Mouse (Mus musculus): ENCODE measurements around the gene Serpinb5. TPM values are rescaled to one million over a fixed set of nuclear protein-coding genes. Genes with fewer than 3 reads are reported as not detected.

Gene Serpinb5
- not detected in 2 replicates for polyA plus RNA-seq (2012; ENCODE audit: insufficient read depth, insufficient read length, missing spikeins)

DNA sequence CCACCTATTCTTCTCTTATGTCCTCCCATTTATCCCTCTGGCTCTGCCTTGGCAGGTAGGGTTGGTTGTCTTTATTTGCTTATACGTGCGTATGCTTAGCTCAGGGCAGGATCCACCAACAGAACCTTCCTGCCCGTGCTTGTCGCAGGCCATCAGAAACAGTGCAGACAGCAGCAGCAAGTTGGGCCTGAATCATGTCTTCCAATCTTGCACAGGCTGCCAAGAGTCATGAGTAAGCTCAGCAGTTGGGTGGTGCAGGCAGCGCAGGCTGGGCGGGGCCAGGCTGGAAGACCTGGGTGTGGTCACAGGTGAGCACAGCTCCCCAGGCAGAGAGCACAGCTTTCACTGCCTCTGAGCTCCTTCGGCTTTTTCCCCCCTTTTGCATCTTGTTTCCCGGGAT, at the start of gene Serpinb5:
TSS of gene Serpinb5 (plus strand) at position 327 of the 400 bp plus-strand sequence.
- no peak within 1 kb of the TSS for H3K4me3 ChIP-seq (ENCODE audit: insufficient read depth, low read depth, low read length)
- no peaks in the 10 kb centered on the region for H3K4me1 ChIP-seq (ENCODE audit: control insufficient read depth, insufficient read depth, insufficient read length, low read length)
- no peak within 1 kb of the TSS for H3K27ac ChIP-seq (replicated peaks; ENCODE audit: low read depth, low read length)

- no peaks in the 10 kb centered on the region for H3K4me1 ChIP-seq (ENCODE audit: control insufficient read depth, insufficient read depth, insufficient read length, low read length)
- no peak overlapping the region for H3K4me3 ChIP-seq (ENCODE audit: insufficient read depth, low read depth, low read length)
- no peak overlapping the region for H3K27ac ChIP-seq (replicated peaks; ENCODE audit: low read depth, low read length)
Observed at GRCm38 (mm10) chr1:106814864-106815263, 46.1 kb upstream of the Serpinb5 start.

GRCm38 (mm10) chr1:106815265-106815664, 45.7 kb upstream of the Serpinb5 start:
- no peaks in the 10 kb centered on the region for H3K4me1 ChIP-seq (ENCODE audit: control insufficient read depth, insufficient read depth, insufficient read length, low read length)
- H3K27ac ChIP-seq (replicated peaks; ENCODE audit: low read depth, low read length) = no peak overlapping the region
- no peak overlapping the region for H3K4me3 ChIP-seq (ENCODE audit: insufficient read depth, low read depth, low read length)

- Histone ChIP-seq H3K4me1 (ENCODE audit: control insufficient read depth, insufficient read depth, insufficient read length, low read length) (no peaks in the 10 kb centered on the region), H3K4me3 (ENCODE audit: insufficient read depth, low read depth, low read length) (no peak overlapping the region), H3K27ac (replicated peaks; ENCODE audit: low read depth, low read length) (no peak overlapping the region)
Observed at GRCm38 (mm10) chr1:106816766-106817165, 44.2 kb upstream of the Serpinb5 start.

DNA sequence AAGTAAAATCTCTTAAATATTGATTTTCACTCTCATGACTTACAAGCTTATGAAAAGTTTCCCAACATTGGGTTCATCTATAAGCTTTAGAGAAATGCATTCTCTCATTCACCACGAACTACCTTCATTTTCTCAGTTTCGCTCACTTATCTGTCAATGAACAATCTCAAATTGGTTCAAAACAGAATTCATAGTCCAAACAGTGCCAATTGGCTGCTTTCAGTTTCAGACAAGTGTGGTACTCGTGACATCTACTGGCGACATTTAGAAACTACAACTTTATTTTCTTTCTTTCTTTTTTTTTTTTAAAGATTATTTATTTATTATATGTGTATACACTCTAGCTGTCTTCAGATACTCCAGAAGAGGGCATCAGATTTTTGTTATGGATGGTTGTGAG, 42.6 kb upstream of the Serpinb5 start:
- Histone ChIP-seq H3K4me1 (ENCODE audit: control insufficient read depth, insufficient read depth, insufficient read length, low read length) (no peaks in the 10 kb centered on the region), H3K27ac (replicated peaks; ENCODE audit: low read depth, low read length) (no peak overlapping the region), H3K4me3 (ENCODE audit: insufficient read depth, low read depth, low read length) (no peak overlapping the region)

DNA sequence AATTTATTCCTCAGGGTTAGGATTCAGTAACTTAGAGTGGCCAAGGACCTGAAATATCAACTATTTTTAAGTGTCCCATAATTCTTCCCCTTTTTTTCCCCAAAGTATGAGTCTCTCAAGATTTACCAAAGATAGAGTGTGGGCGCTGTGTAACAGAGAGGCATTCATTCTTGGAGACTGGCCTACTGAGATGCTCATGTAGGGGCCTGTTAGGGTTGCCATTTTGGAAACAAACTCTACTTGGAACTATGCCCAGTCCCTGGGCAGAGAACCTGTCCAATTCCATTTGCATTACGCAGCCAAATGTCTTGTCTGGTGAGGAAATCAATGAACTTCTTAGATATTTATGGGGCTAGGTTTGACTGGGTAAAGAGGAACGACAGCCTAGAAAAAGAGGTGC, 38.7 kb upstream of the Serpinb5 start:
- Histone ChIP-seq H3K27ac (replicated peaks; ENCODE audit: low read depth, low read length) (no peak overlapping the region), H3K4me1 (ENCODE audit: control insufficient read depth, insufficient read depth, insufficient read length, low read length) (no peaks in the 10 kb centered on the region), H3K4me3 (ENCODE audit: insufficient read depth, low read depth, low read length) (no peak overlapping the region)

GRCm38 (mm10) chr1:106828784-106829183, 32.2 kb upstream of the Serpinb5 start:
- H3K27ac ChIP-seq (replicated peaks; ENCODE audit: low read depth, low read length) = no peak overlapping the region
- no peaks in the 10 kb centered on the region for H3K4me1 ChIP-seq (ENCODE audit: control insufficient read depth, insufficient read depth, insufficient read length, low read length)
- no peak overlapping the region for H3K4me3 ChIP-seq (ENCODE audit: insufficient read depth, low read depth, low read length)

DNA sequence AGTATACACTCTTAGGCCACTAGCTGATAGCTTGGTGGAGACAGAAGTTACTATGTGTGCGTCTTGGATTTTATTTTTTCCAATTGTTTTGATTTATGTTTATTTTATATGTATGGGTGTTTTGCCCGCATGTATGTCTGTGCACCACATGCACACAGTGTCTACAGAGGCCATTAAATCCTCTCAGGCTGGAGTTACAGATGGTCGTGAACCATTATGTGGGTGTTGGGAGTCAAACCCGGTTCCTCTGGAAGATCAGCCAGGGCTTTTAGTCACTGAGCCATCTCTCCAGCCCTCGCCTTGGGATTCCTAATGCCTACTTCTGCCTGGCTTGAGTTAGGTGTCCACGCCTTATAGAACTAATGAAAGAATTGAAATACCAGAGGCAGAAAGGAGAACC, 4.6 kb downstream of the Serpinb5 start:
- Histone ChIP-seq H3K4me1 (ENCODE audit: control insufficient read depth, insufficient read depth, insufficient read length, low read length) (no peaks in the 10 kb centered on the region), H3K4me3 (ENCODE audit: insufficient read depth, low read depth, low read length) (no peak overlapping the region), H3K27ac (replicated peaks; ENCODE audit: low read depth, low read length) (no peak overlapping the region)

DNA sequence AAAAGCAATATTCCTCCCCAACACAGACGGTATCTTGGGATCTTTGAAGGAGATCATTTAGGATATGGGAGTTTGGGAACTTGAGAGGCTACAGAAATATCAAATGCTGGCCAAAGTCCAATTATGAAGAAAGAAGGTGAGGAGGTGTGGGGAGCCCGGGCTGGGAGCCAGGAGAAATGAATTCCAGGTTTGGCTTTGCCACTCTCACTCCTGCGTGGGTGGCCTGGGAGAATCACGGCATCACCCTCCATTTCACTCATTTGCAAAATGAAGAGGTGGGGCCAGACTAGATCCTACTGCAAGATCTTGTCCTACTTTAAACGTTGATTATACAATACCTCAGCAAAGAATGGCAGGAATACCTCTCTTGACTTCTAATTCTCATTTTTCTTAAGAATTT, 5.1 kb downstream of the Serpinb5 start:
- H3K27ac ChIP-seq (replicated peaks; ENCODE audit: low read depth, low read length) = no peak overlapping the region
- no peak overlapping the region for H3K4me3 ChIP-seq (ENCODE audit: insufficient read depth, low read depth, low read length)
- no peaks in the 10 kb centered on the region for H3K4me1 ChIP-seq (ENCODE audit: control insufficient read depth, insufficient read depth, insufficient read length, low read length)

- Histone ChIP-seq H3K4me1 (ENCODE audit: control insufficient read depth, insufficient read depth, insufficient read length, low read length) (no peaks in the 10 kb centered on the region), H3K27ac (replicated peaks; ENCODE audit: low read depth, low read length) (no peak overlapping the region), H3K4me3 (ENCODE audit: insufficient read depth, low read depth, low read length) (no peak overlapping the region)
Observed at GRCm38 (mm10) chr1:106866768-106867167, 5.8 kb downstream of the Serpinb5 start.

GRCm38 (mm10) chr1:106869986-106870385, 9.0 kb downstream of the Serpinb5 start:
- Histone ChIP-seq H3K4me1 (ENCODE audit: control insufficient read depth, insufficient read depth, insufficient read length, low read length) (no peaks in the 10 kb centered on the region), H3K4me3 (ENCODE audit: insufficient read depth, low read depth, low read length) (no peak overlapping the region), H3K27ac (replicated peaks; ENCODE audit: low read depth, low read length) (no peak overlapping the region)

DNA sequence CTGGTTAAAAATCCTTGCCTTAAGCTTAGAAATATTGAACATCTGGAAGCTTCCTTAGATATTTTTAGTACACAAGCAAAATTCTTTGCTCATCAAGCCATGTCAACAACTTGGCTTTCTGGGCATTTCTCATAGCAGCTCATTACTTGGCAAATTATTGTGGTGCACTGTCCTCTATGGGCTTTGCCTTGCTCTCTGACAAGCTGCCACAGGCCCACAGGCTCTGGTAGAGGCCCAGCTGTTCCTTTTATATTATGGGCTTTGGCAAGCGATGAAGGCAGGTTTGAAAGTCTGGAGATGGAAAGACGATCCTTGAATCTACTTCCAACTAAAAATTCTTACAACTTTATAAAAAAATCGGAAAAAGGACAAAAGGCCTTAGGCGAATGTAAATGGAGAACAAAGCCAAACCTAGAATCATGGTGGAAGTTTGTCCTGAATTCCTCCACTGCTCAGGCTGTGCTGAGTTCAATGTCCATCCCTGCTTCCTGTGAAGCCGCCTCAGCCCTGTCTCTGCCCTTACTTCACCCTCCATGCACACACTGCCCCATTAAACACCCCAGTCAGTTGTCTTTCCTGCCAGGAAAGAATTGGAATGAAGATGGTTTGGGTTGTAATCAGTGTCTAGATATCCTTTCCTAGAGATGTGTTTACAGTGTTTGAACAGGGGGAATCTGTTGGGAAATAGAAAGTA, 14.4 kb downstream of the Serpinb5 start:
- Histone ChIP-seq H3K4me3 (ENCODE audit: insufficient read depth, low read depth, low read length) (no peak overlapping the region), H3K4me1 (ENCODE audit: control insufficient read depth, insufficient read depth, insufficient read length, low read length) (no peaks in the 10 kb centered on the region), H3K27ac (replicated peaks; ENCODE audit: low read depth, low read length) (no peak overlapping the region)

DNA sequence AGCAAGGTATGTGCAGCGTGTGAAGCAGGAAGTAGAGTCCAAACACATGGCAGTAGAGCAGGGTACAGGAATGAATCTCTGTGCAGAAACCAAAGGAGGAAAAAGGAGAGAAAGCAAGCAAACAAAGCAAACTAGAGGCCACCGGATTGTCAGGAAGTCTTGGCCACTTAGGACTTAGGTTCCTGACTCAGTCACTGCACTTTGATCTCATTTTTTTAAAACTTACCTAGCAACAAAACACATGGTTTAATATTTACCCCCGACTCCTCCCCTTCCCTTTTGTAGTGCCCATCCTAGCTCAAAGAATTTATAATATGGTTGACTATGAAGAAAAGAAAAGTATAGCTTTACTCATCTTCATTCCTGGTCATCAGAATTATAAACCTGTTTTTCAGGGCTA, 15.2 kb downstream of the Serpinb5 start:
- no peak overlapping the region for H3K27ac ChIP-seq (replicated peaks; ENCODE audit: low read depth, low read length)
- no peak overlapping the region for H3K4me3 ChIP-seq (ENCODE audit: insufficient read depth, low read depth, low read length)
- H3K4me1 ChIP-seq (ENCODE audit: control insufficient read depth, insufficient read depth, insufficient read length, low read length) = no peaks in the 10 kb centered on the region

DNA sequence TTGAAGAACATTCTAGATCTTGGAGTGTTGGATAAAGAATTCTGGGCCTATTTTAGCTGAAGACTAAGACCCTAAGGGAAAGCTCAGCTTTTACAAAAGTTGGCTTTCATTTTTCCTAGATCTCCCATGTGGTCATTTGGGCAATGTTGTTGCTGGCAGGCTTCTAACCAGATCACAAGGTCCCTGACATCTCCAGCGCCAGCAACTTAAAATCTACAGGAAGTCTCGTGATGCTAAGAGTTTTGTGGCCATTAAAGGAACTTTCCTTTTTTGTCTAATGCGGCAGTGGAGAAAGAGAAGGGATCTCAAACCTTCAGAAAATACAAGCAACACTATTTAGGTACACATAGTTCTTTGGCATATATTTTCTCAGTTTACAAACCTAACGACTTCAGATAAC, 21.8 kb downstream of the Serpinb5 start:
- H3K4me3 ChIP-seq (ENCODE audit: insufficient read depth, low read depth, low read length) = no peak overlapping the region
- H3K4me1 ChIP-seq (ENCODE audit: control insufficient read depth, insufficient read depth, insufficient read length, low read length) = no peaks in the 10 kb centered on the region
- no peak overlapping the region for H3K27ac ChIP-seq (replicated peaks; ENCODE audit: low read depth, low read length)

- H3K4me3 ChIP-seq (ENCODE audit: insufficient read depth, low read depth, low read length) = no peak overlapping the region
- H3K27ac ChIP-seq (replicated peaks; ENCODE audit: low read depth, low read length) = no peak overlapping the region
- no peaks in the 10 kb centered on the region for H3K4me1 ChIP-seq (ENCODE audit: control insufficient read depth, insufficient read depth, insufficient read length, low read length)
Observed at GRCm38 (mm10) chr1:106883369-106883768, 22.4 kb downstream of the Serpinb5 start.

DNA sequence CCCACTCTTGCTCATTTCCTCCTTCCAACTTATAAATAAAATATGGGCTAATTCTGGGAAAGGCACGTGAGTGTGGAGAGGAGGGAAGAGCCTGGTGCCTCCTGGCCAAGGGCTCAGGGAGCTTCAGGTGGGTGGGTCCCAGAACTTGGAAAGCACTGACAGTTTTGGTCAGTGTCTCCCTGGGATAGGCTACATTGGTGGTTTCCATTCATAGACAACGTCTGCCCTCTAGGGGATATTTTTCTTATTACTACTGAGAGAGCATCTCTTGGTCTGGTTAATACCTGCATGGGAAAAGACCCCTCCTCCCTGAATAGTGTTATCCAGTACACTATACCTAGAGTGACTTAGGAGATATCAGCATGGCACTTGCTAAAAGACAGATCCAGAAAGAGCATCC, 22.8 kb downstream of the Serpinb5 start:
- Histone ChIP-seq H3K27ac (replicated peaks; ENCODE audit: low read depth, low read length) (no peak overlapping the region), H3K4me1 (ENCODE audit: control insufficient read depth, insufficient read depth, insufficient read length, low read length) (no peaks in the 10 kb centered on the region), H3K4me3 (ENCODE audit: insufficient read depth, low read depth, low read length) (no peak overlapping the region)

Measured in brown adipose tissue, adult 24 weeks (tissue).